Mouse (Mus musculus) liver, embryonic 15.5 days (tissue): ENCODE results near the gene C1qtnf9. TPM values are rescaled to one million over a fixed set of nuclear protein-coding genes. Genes with fewer than 3 reads are reported as not detected.

Experiments used
- ATAC-seq: fragments of 200-750 bp; cut with Nextera tagmentation; 2 replicates; pipeline ENCODE4 v1.8.0; 2017; ENCODE audit warnings: moderate number of reproducible peaks, mild to moderate bottlenecking, moderate library complexity; ENCODE audit not compliant: insufficient read depth
- H3K27ac ChIP-seq: fragments of 300-500 bp; sonication (generic); replicated peaks from 2 replicates; pipeline ENCODE4 v1.5.1; 2015; ENCODE audit warnings: mild to moderate bottlenecking, inconsistent platforms
- H3K27me3 ChIP-seq: fragments of 300-500 bp; sonication (generic); 2 replicates; pipeline ENCODE4 v1.6.1; 2015; ENCODE audit warnings: mild to moderate bottlenecking, inconsistent platforms
- H3K36me3 ChIP-seq: fragments of 300-500 bp; sonication (generic); replicated peaks from 2 replicates; pipeline ENCODE4 v1.6.1; 2015; ENCODE audit warnings: moderate library complexity, mild to moderate bottlenecking, inconsistent platforms
- H3K4me1 ChIP-seq: fragments of 300-500 bp; sonication (generic); replicated peaks from 2 replicates; pipeline ENCODE4 v1.6.1; 2015; ENCODE audit warnings: inconsistent platforms
- H3K4me2 ChIP-seq: fragments of 300-500 bp; sonication (generic); 2 replicates; pipeline ENCODE4 v1.6.1; 2015; ENCODE audit warnings: moderate library complexity, mild to moderate bottlenecking, inconsistent platforms
- H3K4me3 ChIP-seq: fragments of 300-500 bp; sonication (generic); replicated peaks from 2 replicates; pipeline ENCODE4 v1.5.1; 2015; ENCODE audit warnings: mild to moderate bottlenecking, inconsistent platforms
- H3K9ac ChIP-seq: fragments of 300-500 bp; sonication (generic); 2 replicates; pipeline ENCODE4 v1.6.1; 2015; ENCODE audit warnings: moderate library complexity, mild to moderate bottlenecking, inconsistent platforms
- H3K9me3 ChIP-seq: fragments of 300-500 bp; sonication (generic); replicated peaks from 2 replicates; pipeline ENCODE4 v1.6.1; 2016; ENCODE audit warnings: inconsistent platforms
- WGBS: fragments of 180-500 bp; shearing (Covaris S2); methylation state at CpG from one replicate; pipeline ENCODE4 v1.1.7; 2015; ENCODE audit warnings: mixed read lengths; ENCODE audit not compliant: insufficient replicate concordance; 5-methylcytosine and 5-hydroxymethylcytosine counted together
- polyA plus RNA-seq: library from polyadenylated mRNA; unstranded; fragments of >200 nt; fragmentation: Nextera tagmentation; extraction: Ambion mirVana; gene quantifications from 2 replicates; pipeline ENCODE4 v1.2.1, GENCODE M21; 2015

C1qtnf9 gene
- polyA plus RNA-seq, 1 experiment from 2014 or later, result 0.17 TPM

- H3K36me3 ChIP-seq, result 0 out of 2 replicates have a peak, but pooled peaks cover 6% of the 10 kb centered on the region
- H3K4me2 ChIP-seq, result no peak overlapping the region
- H3K9me3 ChIP-seq, result no peaks in the 10 kb centered on the region
- ATAC-seq, result no peak
- H3K27ac ChIP-seq, result no peak overlapping the region
- WGBS, result 76% methylated on average over 8 of the region's 8 CpGs
- no peaks in the 10 kb centered on the region for H3K27me3 ChIP-seq
- H3K4me3 ChIP-seq, result no peak overlapping the region
- no peaks in the 10 kb centered on the region; the same call in 1 of the 2 replicates for H3K4me1 ChIP-seq
- no peak overlapping the region for H3K9ac ChIP-seq
Observed at GRCm38 (mm10) chr14:60809881-60810280, 41.9 kb downstream of the C1qtnf9 start.

GRCm38 (mm10) chr14:60811547-60811946 is 43.6 kb downstream of the C1qtnf9 start:
- WGBS, result 69% methylated on average over 4 of the region's 4 CpGs
- no peak for ATAC-seq
- Histone ChIP-seq H3K9ac (no peak overlapping the region), H3K27ac (no peak overlapping the region), H3K4me3 (no peak overlapping the region), H3K9me3 (no peaks in the 10 kb centered on the region), H3K27me3 (no peaks in the 10 kb centered on the region), H3K4me1 (no peaks in the 10 kb centered on the region; the same call in 1 of the 2 replicates), H3K36me3 (0 out of 2 replicates have a peak, but pooled peaks cover 8% of the 10 kb centered on the region), H3K4me2 (no peak overlapping the region)

GRCm38 (mm10) chr14:60815098-60815497 is 47.2 kb downstream of the C1qtnf9 start:
- no peaks in the 10 kb centered on the region for H3K27me3 ChIP-seq
- 75% methylated on average over 5 of the region's 5 CpGs for WGBS
- H3K4me2 ChIP-seq, result no peak overlapping the region
- no peak overlapping the region for H3K4me3 ChIP-seq
- H3K36me3 ChIP-seq, result 0 out of 2 replicates have a peak, but pooled peaks cover 8% of the 10 kb centered on the region
- no peak overlapping the region for H3K27ac ChIP-seq
- no peak overlapping the region for H3K9ac ChIP-seq
- H3K9me3 ChIP-seq, result no peaks in the 10 kb centered on the region
- H3K4me1 ChIP-seq, result no peaks in the 10 kb centered on the region
- ATAC-seq, result no peak

- H3K36me3 ChIP-seq, result 0 out of 2 replicates have a peak, but pooled peaks cover 8% of the 10 kb centered on the region
- no peaks in the 10 kb centered on the region for H3K9me3 ChIP-seq
- H3K9ac ChIP-seq, result no peak overlapping the region
- no peak overlapping the region for H3K4me2 ChIP-seq
- no peak overlapping the region for H3K27ac ChIP-seq
- WGBS, result 73% methylated on average over 5 of the region's 5 CpGs
- ATAC-seq, result no peak
- H3K4me3 ChIP-seq, result no peak overlapping the region
- no peaks in the 10 kb centered on the region for H3K4me1 ChIP-seq
- H3K27me3 ChIP-seq, result no peaks in the 10 kb centered on the region
Observed at GRCm38 (mm10) chr14:60818045-60818444, 50.1 kb downstream of the C1qtnf9 start.

GRCm38 (mm10) chr14:60830096-60830495 is 62.2 kb downstream of the C1qtnf9 start:
- H3K4me1 ChIP-seq, result no peaks in the 10 kb centered on the region
- no peaks in the 10 kb centered on the region for H3K27me3 ChIP-seq
- H3K4me3 ChIP-seq, result no peak overlapping the region
- H3K9ac ChIP-seq, result no peak overlapping the region
- H3K27ac ChIP-seq, result no peak overlapping the region
- no peak for ATAC-seq
- H3K9me3 ChIP-seq, result no peaks in the 10 kb centered on the region
- no peak overlapping the region for H3K4me2 ChIP-seq
- peaks cover 19% of the 10 kb centered on the region for H3K36me3 ChIP-seq
- 74% methylated on average over 2 of the region's 2 CpGs for WGBS

Other genes starting within 250 kb of the C1qtnf9 start
- gene Spata13, start 134.1 kb upstream of the C1qtnf9 start, polyA plus RNA-seq, result 18.2 and 21.3 TPM in 2 replicates
- 10.2 and 10.7 TPM in 2 replicates for gene Mipep, start 16.4 kb downstream of the C1qtnf9 start, polyA plus RNA-seq